Mouse (Mus musculus) lung, adult 2 months (tissue): ENCODE data around the gene Bspry. TPM values are rescaled to one million over a fixed set of nuclear protein-coding genes. Genes with fewer than 3 reads are reported as not detected.

Source experiments
- DNase-seq: peaks from one replicate; pipeline ENCODE4 v3.0.0; 2022
- H3K4me1 ChIP-seq: fragments of 200-500 bp; 2 replicates; pipeline ENCODE4 v1.6.1; 2011; ENCODE audit warnings: low read length; ENCODE audit not compliant: control insufficient read depth, insufficient read depth
- H3K4me3 ChIP-seq: fragments of 200-500 bp; replicated peaks from 2 replicates; pipeline ENCODE3; 2011; ENCODE audit warnings: low read depth, mild to moderate bottlenecking, control low read depth, low read length; ENCODE audit errors: extremely low read depth
- CTCF ChIP-seq: fragments of 200-500 bp; IDR thresholded peaks from 2 replicates; pipeline ENCODE4 v1.5.1; 2011; ENCODE audit warnings: mild to moderate bottlenecking, low read length, control low read depth; ENCODE audit not compliant: insufficient read depth
- POLR2A ChIP-seq: fragments of 200-500 bp; IDR thresholded peaks from 2 replicates; pipeline ENCODE4 v1.6.1; 2011; ENCODE audit warnings: low read depth, mild to moderate bottlenecking, control low read depth, low read length, borderline replicate concordance; ENCODE audit errors: extremely low read depth
- WGBS: fragments of 180-500 bp; shearing (Covaris S2); methylation state at CpG from one replicate; pipeline ENCODE4 v1.1.7; 2018; 5-methylcytosine and 5-hydroxymethylcytosine counted together
- polyA plus RNA-seq: library from polyadenylated mRNA; depleted of rRNA; stranded (reverse); fragments of >200 nt; gene quantifications from 2 replicates; pipeline ENCODE4 v1.2.3, GENCODE M21; 2012

The Bspry gene
- polyA plus RNA-seq, 1 experiment = 31.0 TPM

DNA sequence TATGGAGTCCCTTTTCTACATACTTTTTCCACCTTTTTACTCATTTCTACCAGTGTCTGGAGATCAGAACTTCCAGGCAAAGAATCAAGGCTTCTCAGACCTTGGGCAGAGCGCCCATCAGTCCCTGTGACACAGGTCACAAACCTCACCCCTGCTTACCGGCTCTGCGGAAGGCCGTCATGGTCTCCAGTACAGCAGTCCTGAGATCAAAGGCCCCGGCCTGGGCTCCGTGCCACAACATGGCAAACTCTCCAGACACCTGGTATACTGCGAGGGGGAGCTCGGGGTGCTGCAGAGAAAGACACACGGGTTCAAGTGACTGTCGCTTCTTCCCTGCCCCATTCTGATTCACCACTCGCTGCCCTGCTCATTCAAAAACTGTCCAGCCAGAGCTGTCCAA, 30.1 kb downstream of the Bspry start:
- WGBS = 87% methylated on average over 11 of the region's 11 CpGs
- Histone ChIP-seq H3K4me1 (no peaks in the 10 kb centered on the region), H3K4me3 (no peak overlapping the region)
- TF ChIP-seq CTCF (no peak), POLR2A (no peak)
- DNase-seq = no peak

- no peak for TF ChIP-seq POLR2A
- TF ChIP-seq CTCF = no peak
- DNase-seq = no peak
- 60% methylated on average over 11 of the region's 11 CpGs for WGBS
- H3K4me3 ChIP-seq = no peak overlapping the region
- H3K4me1 ChIP-seq = peaks cover 3% of the 10 kb centered on the region; the same call in 1 of the 2 replicates
Measured at GRCm38 (mm10) chr4:62513998-62514506, 34.2 kb downstream of the Bspry start.

- no peak for DNase-seq
- TF ChIP-seq CTCF (no peak), POLR2A (no peak)
- Histone ChIP-seq H3K4me1 (peaks cover 6% of the 10 kb centered on the region; the same call in 1 of the 2 replicates), H3K4me3 (no peak overlapping the region)
- WGBS = 78% methylated on average over 7 of the region's 7 CpGs
Measured at GRCm38 (mm10) chr4:62514995-62515394, 35.1 kb downstream of the Bspry start.

GRCm38 (mm10) chr4:62515490-62515889, 35.6 kb downstream of the Bspry start:
- 36% methylated on average over 3 of the region's 3 CpGs for WGBS
- Histone ChIP-seq H3K4me3 (no peak overlapping the region), H3K4me1 (peaks cover 6% of the 10 kb centered on the region; the same call in 1 of the 2 replicates)
- TF ChIP-seq POLR2A (0 out of 2 replicates have a peak, but pooled peaks have one; percentile 15), CTCF (no peak)
- DNase-seq = no peak

GRCm38 (mm10) chr4:62516079-62516478, 36.2 kb downstream of the Bspry start:
- H3K4me3 ChIP-seq = no peak overlapping the region
- no peak for DNase-seq
- no peak for TF ChIP-seq POLR2A
- 0 out of 2 replicates have a peak, but pooled peaks have one; percentile 11 for TF ChIP-seq CTCF
- peaks cover 6% of the 10 kb centered on the region; the same call in 1 of the 2 replicates for H3K4me1 ChIP-seq
- WGBS = 33% methylated on average over 2 of the region's 2 CpGs

DNA sequence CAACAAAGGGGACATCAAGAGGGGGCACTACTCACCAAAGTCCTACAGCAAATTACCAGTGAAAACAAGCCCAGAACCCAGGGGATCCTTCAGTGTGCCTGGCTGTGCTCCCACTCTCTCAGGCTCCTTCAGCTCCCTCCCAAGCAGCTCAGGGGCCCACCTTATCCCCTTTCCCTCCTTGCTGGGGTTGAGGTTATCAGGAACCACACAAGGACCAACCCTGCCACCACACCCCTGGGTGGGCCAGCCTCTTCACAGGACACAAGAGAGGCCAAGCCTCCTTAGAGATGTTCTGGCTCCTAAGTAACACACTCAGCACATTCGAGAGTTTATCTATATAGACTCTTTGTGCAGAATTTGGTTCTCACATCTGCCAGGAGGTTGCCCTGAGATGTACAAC, 36.7 kb downstream of the Bspry start:
- DNase-seq = no peak
- Histone ChIP-seq H3K4me1 (peaks cover 6% of the 10 kb centered on the region; the same call in 1 of the 2 replicates), H3K4me3 (no peak overlapping the region)
- TF ChIP-seq POLR2A = no peak
- TF ChIP-seq CTCF = no peak
- WGBS = 52% methylated on average over 1 of the region's 1 CpGs

DNA sequence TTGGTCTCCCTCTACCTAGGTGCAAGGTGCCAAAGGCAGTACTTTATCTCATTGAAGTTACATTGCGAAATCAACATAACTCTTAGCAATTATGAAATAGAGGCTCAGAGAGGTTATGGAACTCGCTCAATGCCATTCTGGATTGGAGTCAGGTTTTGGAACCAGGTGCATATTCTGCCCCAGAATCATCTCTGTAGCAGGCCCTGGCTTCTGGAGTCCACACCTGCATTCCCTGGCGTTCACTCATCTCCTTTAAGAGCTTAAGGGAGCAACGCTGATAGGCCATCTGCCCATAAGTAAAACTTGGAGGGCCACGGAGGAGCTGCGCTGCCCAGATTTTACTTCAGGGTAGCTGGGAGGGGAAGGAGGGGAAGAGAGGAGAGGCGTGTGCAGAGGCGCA, 37.2 kb downstream of the Bspry start:
- Histone ChIP-seq H3K4me1 (peaks cover 6% of the 10 kb centered on the region; the same call in 1 of the 2 replicates), H3K4me3 (no peak overlapping the region)
- 69% methylated on average over 8 of the region's 8 CpGs for WGBS
- TF ChIP-seq POLR2A = peak; percentile 11; the same call in 1 of the 2 replicates
- TF ChIP-seq CTCF = no peak
- peak; percentile 51 for DNase-seq

GRCm38 (mm10) chr4:62517538-62518415, 37.9 kb downstream of the Bspry start:
- no peak for TF ChIP-seq POLR2A
- no peak for TF ChIP-seq CTCF
- WGBS = 58% methylated on average over 10 of the region's 10 CpGs
- no peak for DNase-seq
- H3K4me1 ChIP-seq = peaks cover 6% of the 10 kb centered on the region; the same call in 1 of the 2 replicates
- no peak overlapping the region for H3K4me3 ChIP-seq

DNA sequence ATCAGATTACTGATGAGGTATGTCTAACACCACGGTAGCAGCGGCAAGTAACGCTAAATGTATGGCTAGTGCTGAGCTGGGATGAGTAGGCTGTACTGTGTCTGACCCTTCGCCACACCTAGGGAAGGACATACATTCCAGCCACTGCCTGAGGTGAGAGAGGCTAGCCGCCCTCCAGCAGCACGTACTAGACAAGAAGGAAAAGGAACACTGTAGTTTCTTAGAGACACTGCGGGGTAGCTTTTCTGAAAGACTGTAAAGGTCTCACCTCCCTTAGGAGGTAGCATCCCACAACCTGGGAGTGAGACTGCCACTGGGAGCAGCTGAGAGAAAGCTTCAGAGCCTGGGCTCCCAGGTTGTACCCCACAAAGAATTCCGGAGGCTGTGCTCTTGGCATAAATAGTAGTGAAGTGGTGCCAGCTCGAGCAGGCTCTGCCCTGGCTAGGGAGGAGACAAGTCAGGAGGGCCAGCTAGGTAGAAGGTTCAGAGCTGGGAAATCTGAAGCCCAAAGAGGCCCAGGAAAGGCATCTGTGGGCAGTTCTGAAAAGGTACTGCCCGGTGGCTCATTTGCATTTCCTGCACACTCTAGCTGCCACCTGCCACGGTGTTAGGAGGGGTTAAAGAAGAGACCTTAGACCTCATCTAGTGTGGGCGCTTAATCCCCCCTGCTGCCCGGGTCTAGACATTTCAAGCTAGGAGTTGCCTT, 38.7 kb downstream of the Bspry start:
- DNase-seq = peak; percentile 55
- peak overlapping the region; percentile 69 for H3K4me3 ChIP-seq
- H3K4me1 ChIP-seq = peaks cover 6% of the 10 kb centered on the region; the same call in 1 of the 2 replicates
- 40% methylated on average over 13 of the region's 13 CpGs for WGBS
- TF ChIP-seq CTCF (no peak), POLR2A (no peak)
